Mouse (Mus musculus): ENCODE data around the gene Rbm20. TPM values are rescaled to one million over a fixed set of nuclear protein-coding genes. Genes with fewer than 3 reads are reported as not detected.

Rbm20 gene
- total RNA-seq, 2 experiments from 2014 or later: 1.4 to 2.1 TPM

GRCm38 (mm10) chr19:53757432-53758109, 80.5 kb downstream of the Rbm20 start:
- DNase-seq: no peak

- no peak for DNase-seq
Observed at GRCm38 (mm10) chr19:53758881-53759418, 81.8 kb downstream of the Rbm20 start.

- DNase-seq: no peak
Observed at GRCm38 (mm10) chr19:53760125-53761101, 83.3 kb downstream of the Rbm20 start.

- no peak for DNase-seq
Observed at GRCm38 (mm10) chr19:53762749-53763438, 85.8 kb downstream of the Rbm20 start.

GRCm38 (mm10) chr19:53764688-53765478, 87.8 kb downstream of the Rbm20 start:
- no peak for DNase-seq

GRCm38 (mm10) chr19:53768478-53768877, 91.4 kb downstream of the Rbm20 start:
- peak; percentile 18 to 35 for DNase-seq

- DNase-seq: peak; percentile 43 to 67
Observed at GRCm38 (mm10) chr19:53773937-53774640, 97.0 kb downstream of the Rbm20 start.

GRCm38 (mm10) chr19:53774641-53775350, 97.7 kb downstream of the Rbm20 start:
- no peak for DNase-seq

- no peak for DNase-seq
Observed at GRCm38 (mm10) chr19:53779402-53779801, 102.3 kb downstream of the Rbm20 start.

GRCm38 (mm10) chr19:53779818-53780217, 102.7 kb downstream of the Rbm20 start:
- DNase-seq: no peak

GRCm38 (mm10) chr19:53780752-53781602, 103.9 kb downstream of the Rbm20 start:
- peak; percentile 22 to 31 for DNase-seq

GRCm38 (mm10) chr19:53781826-53782225, 104.7 kb downstream of the Rbm20 start:
- peak; percentile 41 to 58 for DNase-seq

- no peak for DNase-seq
Observed at GRCm38 (mm10) chr19:53785352-53785751, 108.2 kb downstream of the Rbm20 start.

GRCm38 (mm10) chr19:53786239-53786638, 109.1 kb downstream of the Rbm20 start:
- DNase-seq: peak; percentile 37 to 44

- DNase-seq: no peak
Observed at GRCm38 (mm10) chr19:53786836-53787235, 109.7 kb downstream of the Rbm20 start.

GRCm38 (mm10) chr19:53788621-53789331, 111.7 kb downstream of the Rbm20 start:
- DNase-seq: no peak

GRCm38 (mm10) chr19:53789571-53789970, 112.5 kb downstream of the Rbm20 start:
- no peak for DNase-seq

Data from adrenal gland, postnatal 36 days (tissue).